Mouse (Mus musculus) forebrain, embryonic 14.5 days (tissue): ENCODE results near the gene Gm9887. TPM values are rescaled to one million over a fixed set of nuclear protein-coding genes. Genes with fewer than 3 reads are reported as not detected.
"Not testable (repeated sequence)": the region's sequence is repeated elsewhere in the genome, so short reads cannot be mapped to it uniquely, and the experiment has no call there.

ENCODE experiments used
- ATAC-seq: fragments of 200-750 bp; cut with Nextera tagmentation; 2 replicates; pipeline ENCODE4 v1.8.0; 2017; ENCODE audit warnings: mild to moderate bottlenecking, moderate library complexity
- DNase-seq: peaks from one replicate; pipeline ENCODE4 v3.0.0-alpha.2; 2015; ENCODE audit warnings: low spot score
- H3K27ac ChIP-seq: fragments of 300-500 bp; sonication (generic); 2 replicates; pipeline ENCODE4 v1.5.1; 2014; ENCODE audit warnings: low read depth, mild to moderate bottlenecking, control low read depth, low read length, moderate library complexity
- H3K27me3 ChIP-seq: fragments of 300-500 bp; sonication (generic); replicated peaks from 2 replicates; pipeline ENCODE4 v1.6.1; 2014; ENCODE audit warnings: low read length, control low read depth, mixed read lengths; ENCODE audit not compliant: control insufficient read depth, insufficient read depth
- H3K36me3 ChIP-seq: fragments of 300-500 bp; sonication (generic); 2 replicates; pipeline ENCODE4 v1.6.1; 2014; ENCODE audit warnings: low read length, control low read depth; ENCODE audit not compliant: control insufficient read depth, insufficient read depth
- H3K4me1 ChIP-seq: fragments of 300-500 bp; sonication (generic); 2 replicates; pipeline ENCODE4 v1.6.1; 2014; ENCODE audit warnings: antibody characterized with exemption, low read length, control low read depth; ENCODE audit not compliant: control insufficient read depth, insufficient read depth
- H3K4me2 ChIP-seq: fragments of 300-500 bp; sonication (generic); 2 replicates; pipeline ENCODE4 v1.6.1; 2014; ENCODE audit warnings: mild to moderate bottlenecking, control low read depth, low read length
- H3K4me3 ChIP-seq: fragments of 300-500 bp; sonication (generic); 2 replicates; pipeline ENCODE4 v1.5.1; 2014; ENCODE audit warnings: low read depth, low read length, control low read depth
- H3K9ac ChIP-seq: fragments of 300-500 bp; sonication (generic); 2 replicates; pipeline ENCODE4 v1.6.1; 2014; ENCODE audit warnings: mild to moderate bottlenecking, low read length, control low read depth, moderate library complexity
- H3K9me3 ChIP-seq: fragments of 300-500 bp; sonication (generic); replicated peaks from 2 replicates; pipeline ENCODE4 v1.6.1; 2016; ENCODE audit warnings: low read length, control low read depth, mixed read lengths; ENCODE audit not compliant: control insufficient read depth
- WGBS: fragments of 180-500 bp; shearing (Covaris S2); extraction: QIAGEN DNeasy Blood & Tissue Kit; methylation state at CpG from one replicate; pipeline ENCODE4 v1.1.7; 2014; 5-methylcytosine and 5-hydroxymethylcytosine counted together
- polyA plus RNA-seq: library from polyadenylated mRNA; unstranded; fragments of >200 nt; fragmentation: Nextera tagmentation; extraction: Ambion mirVana; gene quantifications from 2 replicates; pipeline ENCODE4 v1.2.1, GENCODE M21; 2014

Gene Gm9887
- polyA plus RNA-seq, 1 experiment from 2014 or later = 0.83 TPM

- not testable (repeated sequence) for H3K27ac ChIP-seq, H3K4me3 ChIP-seq, H3K9ac ChIP-seq, ATAC-seq, H3K9me3 ChIP-seq, H3K4me2 ChIP-seq, DNase-seq, H3K27me3 ChIP-seq
- Histone ChIP-seq H3K36me3 (peaks cover 13% of the 10 kb centered on the region), H3K4me1 (peaks cover 12% of the 10 kb centered on the region)
- WGBS = 96% methylated on average over 6 of the region's 6 CpGs
Measured at GRCm38 (mm10) chr12:69377636-69378035, 5.4 kb upstream of the Gm9887 start.

DNA sequence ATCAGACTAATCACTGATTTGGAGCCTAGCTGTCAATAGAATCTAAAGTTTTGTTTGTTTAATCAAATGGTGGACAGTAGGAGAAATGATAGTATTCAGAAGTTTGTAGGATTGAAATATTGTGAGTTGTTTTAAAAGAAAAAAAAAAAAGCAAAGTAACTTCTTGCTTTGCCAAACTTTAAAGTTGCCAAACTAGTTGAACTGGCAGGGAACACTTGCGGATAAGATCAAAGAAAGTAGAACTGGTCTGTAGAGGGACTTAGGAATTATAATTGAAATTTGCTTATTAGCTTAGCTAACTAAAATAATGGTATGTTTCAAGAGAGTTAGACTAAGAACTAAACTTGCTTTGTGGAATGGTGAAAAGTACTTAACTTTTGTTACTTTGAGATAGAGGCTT, 4.9 kb upstream of the Gm9887 start:
- no peak for ATAC-seq
- no peak for DNase-seq

DNA sequence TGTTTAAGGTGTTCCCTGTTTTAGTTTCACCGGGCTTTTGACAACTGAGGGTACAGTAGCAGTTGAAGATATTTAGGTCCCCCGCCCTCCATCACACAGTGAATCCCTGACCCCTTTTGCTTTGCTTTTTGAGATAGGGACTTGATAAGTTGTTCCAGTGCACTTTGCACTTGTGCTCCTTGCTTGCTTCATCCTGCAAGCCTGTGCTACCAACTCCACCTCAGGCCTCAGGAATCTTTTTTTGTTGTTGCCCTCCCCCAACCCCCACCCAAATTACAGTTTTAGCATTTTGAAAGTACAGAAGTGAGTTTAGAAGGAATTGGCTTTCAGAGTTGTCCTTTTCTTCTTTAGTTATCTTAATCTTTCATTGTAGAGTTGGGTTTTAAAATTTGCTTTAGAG, 3.9 kb upstream of the Gm9887 start:
- Histone ChIP-seq H3K9ac (no peak overlapping the region), H3K27me3 (no peaks in the 10 kb centered on the region), H3K4me1 (peaks cover 12% of the 10 kb centered on the region), H3K4me3 (no peak overlapping the region), H3K9me3 (no peaks in the 10 kb centered on the region), H3K27ac (no peak overlapping the region), H3K36me3 (peaks cover 13% of the 10 kb centered on the region), H3K4me2 (no peak overlapping the region)
- ATAC-seq = no peak
- no peak for DNase-seq
- WGBS = 90% methylated on average over 2 of the region's 2 CpGs

More for the DNA sequence above, 4.9 kb upstream of the Gm9887 start:
- Histone ChIP-seq H3K9me3 (no peaks in the 10 kb centered on the region), H3K4me3 (no peak overlapping the region), H3K36me3 (peaks cover 13% of the 10 kb centered on the region), H3K9ac (no peak overlapping the region), H3K27me3 (no peaks in the 10 kb centered on the region), H3K27ac (no peak overlapping the region), H3K4me2 (no peak overlapping the region), H3K4me1 (peaks cover 12% of the 10 kb centered on the region)
- 96% methylated on average over 1 of the region's 1 CpGs for WGBS

DNA sequence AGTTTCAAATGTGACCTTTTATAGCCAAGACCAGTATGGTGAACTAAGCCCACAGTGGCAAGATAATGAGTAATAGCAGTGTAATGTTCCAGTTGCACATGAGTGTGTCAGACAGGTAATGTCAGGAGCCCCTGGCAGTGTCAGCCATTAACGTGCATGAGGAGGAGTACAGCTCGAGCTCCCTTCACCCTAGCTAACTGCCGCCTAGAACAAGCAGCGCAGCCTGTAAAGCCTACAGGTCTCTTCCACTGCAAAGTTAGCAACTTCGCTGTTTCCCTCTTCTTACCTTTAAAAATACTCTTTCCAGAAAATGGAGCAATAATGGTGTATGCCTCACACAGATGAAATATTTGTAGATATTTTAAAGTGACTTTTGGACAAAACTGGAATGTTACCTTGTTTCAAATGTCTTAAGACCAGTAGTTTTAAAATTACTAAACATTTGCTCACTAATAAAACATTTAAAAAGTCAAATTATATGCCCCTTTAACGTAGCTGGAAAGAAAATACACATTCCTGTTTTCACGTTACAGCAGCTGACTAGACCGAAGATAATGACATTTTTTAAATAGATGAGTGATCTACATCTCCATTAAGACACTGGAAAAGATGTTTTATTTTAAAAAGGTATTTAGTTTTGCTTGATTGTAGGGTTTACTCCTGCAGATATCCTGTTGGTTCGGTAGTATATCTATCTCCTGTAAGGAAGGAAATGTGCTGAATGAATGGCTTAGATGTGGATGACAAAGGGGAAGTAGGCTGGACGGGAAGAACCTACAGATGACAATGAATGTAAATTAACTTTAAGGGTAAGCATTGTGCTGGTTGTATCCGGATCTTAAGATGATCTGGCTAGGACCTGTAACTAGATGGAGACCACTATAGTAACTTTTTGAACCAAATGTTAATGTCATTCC, 1.9 kb upstream of the Gm9887 start:
- 40% methylated on average over 11 of the region's 11 CpGs for WGBS
- peaks cover 13% of the 10 kb centered on the region for H3K36me3 ChIP-seq
- no peak for DNase-seq
- H3K4me1 ChIP-seq = peaks cover 12% of the 10 kb centered on the region
- no peaks in the 10 kb centered on the region for H3K27me3 ChIP-seq
- no peak overlapping the region for H3K27ac ChIP-seq
- peak overlapping the region; percentile 94 for H3K4me2 ChIP-seq
- H3K9me3 ChIP-seq = no peaks in the 10 kb centered on the region
- peak overlapping the region; percentile 96 for H3K9ac ChIP-seq
- peak overlapping the region; percentile 96 for H3K4me3 ChIP-seq
- ATAC-seq = no peak

GRCm38 (mm10) chr12:69372731-69373331, 573 bp upstream of the Gm9887 start:
- H3K9me3 ChIP-seq = no peaks in the 10 kb centered on the region
- whole genome bisulfite sequencing = under 1% methylated on average over 42 of the region's 42 CpGs

GRCm38 (mm10) chr12:69371421-69371853, 821 bp downstream of the Gm9887 start:
- H3K4me1 ChIP-seq = peaks cover 12% of the 10 kb centered on the region
- under 1% methylated on average over 24 of the region's 24 CpGs for WGBS
- peak; percentile 89; the same call in 1 of the 2 replicates for ATAC-seq

More at GRCm38 (mm10) chr12:69372731-69373331, 573 bp upstream of the Gm9887 start:
- peaks cover 12% of the 10 kb centered on the region for H3K4me1 ChIP-seq
- H3K4me2 ChIP-seq = peak overlapping the region; percentile 94
- DNase-seq = peak; percentile 21
- H3K4me3 ChIP-seq = peak overlapping the region; percentile 96
- peak overlapping the region; percentile 92 for H3K27ac ChIP-seq
- H3K36me3 ChIP-seq = peaks cover 7% of the 10 kb centered on the region; the same call in 1 of the 2 replicates
- H3K9ac ChIP-seq = peak overlapping the region; percentile 96
- no peaks in the 10 kb centered on the region for H3K27me3 ChIP-seq
- peak; percentile 4 for ATAC-seq

DNA sequence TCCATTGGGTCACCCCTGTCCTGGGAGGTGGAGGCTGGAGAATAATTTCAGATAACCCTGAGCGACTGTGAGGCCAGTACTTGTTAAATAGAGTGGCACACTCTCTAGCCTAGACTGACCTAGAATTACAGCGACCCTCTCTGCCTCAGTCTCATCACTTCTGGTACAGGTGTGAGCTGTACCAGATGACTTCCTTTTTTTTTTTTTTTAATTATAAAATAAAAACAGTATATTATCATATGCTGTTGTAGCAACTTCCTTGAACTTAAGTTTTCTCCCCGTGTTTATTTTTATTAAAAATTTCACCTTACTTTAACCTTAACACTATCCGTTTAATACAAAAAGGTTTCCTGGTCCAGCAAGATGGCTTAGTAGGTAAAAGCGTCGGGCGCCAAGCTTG, 1.3 kb downstream of the Gm9887 start:
- Histone ChIP-seq H3K4me1 (peaks cover 12% of the 10 kb centered on the region), H3K4me2 (peak overlapping the region; percentile 68), H3K36me3 (0 out of 2 replicates have a peak, but pooled peaks cover 4% of the 10 kb centered on the region), H3K4me3 (peak overlapping the region; percentile 96), H3K9ac (peak overlapping the region; percentile 61), H3K9me3 (no peaks in the 10 kb centered on the region), H3K27ac (no peak overlapping the region), H3K27me3 (no peaks in the 10 kb centered on the region)
- ATAC-seq (no peak), DNase-seq (no peak)
- 14% methylated on average over 7 of the region's 7 CpGs for WGBS

More at GRCm38 (mm10) chr12:69371421-69371853, 821 bp downstream of the Gm9887 start:
- no peak for DNase-seq
- Histone ChIP-seq H3K27me3 (no peaks in the 10 kb centered on the region), H3K27ac (peak overlapping the region; percentile 92), H3K4me2 (peak overlapping the region; percentile 68), H3K9ac (peak overlapping the region; percentile 61), H3K4me3 (peak overlapping the region; percentile 96), H3K9me3 (no peaks in the 10 kb centered on the region), H3K36me3 (peaks cover 7% of the 10 kb centered on the region; the same call in 1 of the 2 replicates)

- WGBS = 73% methylated on average over 2 of the region's 2 CpGs
- no peaks in the 10 kb centered on the region for H3K27me3 ChIP-seq
- DNase-seq = no peak
Measured at GRCm38 (mm10) chr12:69367557-69367956, 4.7 kb downstream of the Gm9887 start.

More at GRCm38 (mm10) chr12:69367557-69367956, 4.7 kb downstream of the Gm9887 start:
- Histone ChIP-seq H3K4me3 (no peak overlapping the region), H3K27ac (no peak overlapping the region), H3K9ac (no peak overlapping the region), H3K4me1 (0 out of 2 replicates have a peak, but pooled peaks cover 3% of the 10 kb centered on the region), H3K36me3 (no peaks in the 10 kb centered on the region), H3K9me3 (no peaks in the 10 kb centered on the region), H3K4me2 (no peak overlapping the region)
- ATAC-seq = no peak
